ENCODE assay signal across 8 mouse cellular contexts in the genomic region with DNA sequence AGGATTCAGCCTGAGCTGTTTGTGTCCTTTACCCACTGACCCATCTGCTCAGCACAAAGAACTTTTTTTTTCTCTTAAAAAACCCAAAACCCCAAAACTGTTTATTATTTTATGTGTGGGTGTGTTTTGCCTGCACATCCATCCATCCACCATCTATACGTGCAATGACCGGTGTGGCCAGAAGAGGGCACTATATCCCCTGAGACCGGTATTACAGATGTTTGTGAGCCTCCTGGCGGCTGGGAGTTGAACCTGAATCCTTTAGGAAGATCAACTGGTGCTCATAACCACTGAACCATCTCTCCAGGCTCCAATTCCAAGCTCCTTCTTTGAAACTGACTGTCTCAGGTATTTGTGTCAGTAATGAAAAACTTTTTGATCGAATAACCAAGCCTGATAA. TPM values are rescaled to one million over a fixed set of nuclear protein-coding genes. Genes with fewer than 3 reads are reported as not detected.
A peak's percentile ranks its signal among the peaks of the same experiment; 100 is the strongest.
DNase-seq lines count a peak whose midpoint lies in the region.

No protein-coding gene starts in this region.

- intact Hi-C loops in heart, postnatal 10 days (cut with DNase I): loop anchor here (1.0 to 2.0 kb wide), 2 partner anchors 150 to 239 kb away; no protein-coding TSS in a partner anchor

- DNase-seq in cerebellum, adult 8-10 months: peak; percentile 24
- DNase-seq in cerebellum, adult 9-10 months: no peak
- peak; percentile 40 for DNase-seq in Muller cell, postnatal 12 days (ENCODE audit: inconsistent ontology term)
- peak; percentile 84 for DNase-seq in embryo, embryonic 10.5 days (ENCODE audit: low spot score)
- peak; percentile 81 to 88 for DNase-seq in heart, postnatal 10 days
- peak; percentile 62 to 71 for DNase-seq in layer of hippocampus, postnatal 10 days (ENCODE audit: low spot score in 2 of 2)
- peak; percentile 74 to 85 for DNase-seq in lung, postnatal 4 days
- DNase-seq in spleen, postnatal 14 days (ENCODE audit: low spot score in 2 of 2): peak; percentile 50 to 71

RNA-seq across cellular contexts. Expression of a gene that starts 48.0 kb away (rescaled TPM):
- 10 to 100 TPM; 27.9 to 29.5 TPM for total RNA-seq in heart, postnatal 10 days (2021)
- total RNA-seq in layer of hippocampus, postnatal 10 days (2021): 10 to 100 TPM; 18.2 to 19.2 TPM
